Mouse (Mus musculus): ENCODE measurements at regions not wholly inside any gene's neighbourhood (a gene's known extent, or its start where the extent isn't known, plus 50 kb on each side); places are given as distances from the start of the nearest gene placed in this dataset.

DNA sequence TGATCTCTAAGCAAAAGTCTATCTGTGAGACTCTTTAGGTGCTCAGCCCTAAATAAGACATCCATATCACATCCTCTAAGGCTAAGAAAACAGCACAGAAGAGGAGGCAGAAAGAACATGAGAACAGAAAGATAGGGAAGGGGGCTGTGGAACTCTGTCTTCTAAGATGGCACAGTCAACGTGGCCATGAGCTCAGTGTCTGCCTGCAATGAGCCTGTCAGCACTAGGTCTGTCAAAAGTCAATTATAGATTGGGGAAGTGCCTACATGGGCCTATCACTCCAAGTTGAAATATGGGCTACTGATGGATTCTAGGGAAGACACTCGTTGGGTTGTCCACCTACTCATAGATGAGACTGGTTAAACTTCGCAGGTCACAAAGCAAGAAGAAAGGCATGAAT lies 146.2 kb downstream of the Dhx15 start:
- TF ChIP-seq CTCF (IDR thresholded peaks at IDR 0.05; ENCODE audit: low read depth) (no peak), EP300 (IDR thresholded peaks at IDR 0.05; ENCODE audit: low read depth) (no peak)
